Mouse (Mus musculus) adrenal gland, adult 18-20 months (tissue): ENCODE measurements around the gene Fbxo9. TPM values are rescaled to one million over a fixed set of nuclear protein-coding genes. Genes with fewer than 3 reads are reported as not detected.

Experiments used
- DNase-seq, 2 experiments: peaks; one replicate each; pipeline ENCODE4 v3.0.0; 2021 to 2022; ENCODE audit warnings: low spot score in 2 of 2
- total RNA-seq, 2 experiments: library from RNA; stranded (reverse); gene quantifications; 1 replicate in 1 of 2; 2 replicates in 1 of 2; pipeline ENCODE4 v1.2.3; 2021

Fbxo9 gene
- total RNA-seq, 2 experiments from 2014 or later, result 70.8 to 108 TPM

- no peak for DNase-seq
These were observed 791 bp upstream of the Fbxo9 start for GRCm38 (mm10) chr9:78109656-78110055.

- DNase-seq, result peak; percentile 82 to 84
These were observed 711 bp downstream of the Fbxo9 start for GRCm38 (mm10) chr9:78107912-78108795.

GRCm38 (mm10) chr9:78107582-78107911 lies 1.3 kb downstream of the Fbxo9 start:
- DNase-seq, result no peak

GRCm38 (mm10) chr9:78106821-78107220 lies 2.0 kb downstream of the Fbxo9 start:
- no peak for DNase-seq

GRCm38 (mm10) chr9:78105501-78105932 lies 3.3 kb downstream of the Fbxo9 start:
- no peak for DNase-seq

- no peak for DNase-seq
These were observed 3.9 kb downstream of the Fbxo9 start for GRCm38 (mm10) chr9:78104973-78105372.

- no peak for DNase-seq
These were observed 4.8 kb downstream of the Fbxo9 start for GRCm38 (mm10) chr9:78103965-78104560.

GRCm38 (mm10) chr9:78101431-78101830 lies 7.4 kb downstream of the Fbxo9 start:
- DNase-seq, result no peak

GRCm38 (mm10) chr9:78100956-78101355 lies 7.9 kb downstream of the Fbxo9 start:
- no peak for DNase-seq

GRCm38 (mm10) chr9:78096376-78096775 lies 12.5 kb downstream of the Fbxo9 start:
- DNase-seq, result no peak

- no peak for DNase-seq
These were observed 13.2 kb downstream of the Fbxo9 start for GRCm38 (mm10) chr9:78095686-78096085.

GRCm38 (mm10) chr9:78090596-78090995 lies 18.3 kb downstream of the Fbxo9 start:
- DNase-seq, result no peak

- no peak for DNase-seq
These were observed 19.0 kb downstream of the Fbxo9 start for GRCm38 (mm10) chr9:78089906-78090305.

GRCm38 (mm10) chr9:78088971-78089370 lies 19.9 kb downstream of the Fbxo9 start:
- no peak for DNase-seq

GRCm38 (mm10) chr9:78088521-78088920 lies 20.3 kb downstream of the Fbxo9 start:
- no peak for DNase-seq

GRCm38 (mm10) chr9:78087751-78088150 lies 21.1 kb downstream of the Fbxo9 start:
- no peak for DNase-seq

- DNase-seq, result no peak
These were observed 23.1 kb downstream of the Fbxo9 start for GRCm38 (mm10) chr9:78085722-78086287.

- no peak for DNase-seq
These were observed 24.5 kb downstream of the Fbxo9 start for GRCm38 (mm10) chr9:78084341-78084740.

GRCm38 (mm10) chr9:78081835-78082234 lies 27.0 kb downstream of the Fbxo9 start:
- DNase-seq, result no peak

- no peak for DNase-seq
These were observed 30.6 kb downstream of the Fbxo9 start for GRCm38 (mm10) chr9:78078240-78078639.

- DNase-seq, result no peak
These were observed 33.6 kb downstream of the Fbxo9 start for GRCm38 (mm10) chr9:78075256-78075655.

GRCm38 (mm10) chr9:78073713-78074340 lies 35.0 kb downstream of the Fbxo9 start:
- no peak for DNase-seq
